ENCODE assay signal across 8 mouse cellular contexts in genomic region chr4:129542592-129543141, GRCm38 (mm10). TPM values are rescaled to one million over a fixed set of nuclear protein-coding genes. Genes with fewer than 3 reads are reported as not detected.
DNase-seq lines count a peak whose midpoint lies in the region; ATAC-seq and TF ChIP-seq lines count a peak whose summit lies in the region.

Hdac1 (minus strand) TSS chr4:129542713.

- peak within 1 kb of the TSS; percentile 96 for H3K4me3 ChIP-seq in forebrain, embryonic 10.5 days
- H3K4me3 ChIP-seq in heart, embryonic 15.5 days, result peak within 1 kb of the TSS; percentile 93
- H3K4me3 ChIP-seq in liver, embryonic 14.5 days (ENCODE audit: insufficient read depth in 1 of 2, low read depth in 2 of 2, low read length in 2 of 2), result peak within 1 kb of the TSS; percentile 89 to 90
- H3K4me3 ChIP-seq in neural tube, embryonic 11.5 days (ENCODE audit: low read depth, low read length), result peak within 1 kb of the TSS; percentile 91
- peak within 1 kb of the TSS; percentile 84 for H3K4me3 ChIP-seq in stomach, postnatal 0 days (ENCODE audit: low read depth, low read length)

- H3K36me3 ChIP-seq in forebrain, embryonic 10.5 days (replicated peaks), result peaks cover 34% of the 10 kb centered on the region
- H3K36me3 ChIP-seq in heart, embryonic 15.5 days, result peaks cover 7% of the 10 kb centered on the region; the same call in 1 of the 2 replicates
- H3K36me3 ChIP-seq in liver, embryonic 14.5 days (replicated peaks; ENCODE audit: control insufficient read depth, insufficient read depth, low read depth), result peaks cover 6% of the 10 kb centered on the region; the same call in 1 of the 2 replicates
- peaks cover 2% of the 10 kb centered on the region; the same call in 1 of the 2 replicates for H3K36me3 ChIP-seq in neural tube, embryonic 11.5 days (ENCODE audit: control insufficient read depth, insufficient read depth, low read length)
- no peaks in the 10 kb centered on the region for H3K36me3 ChIP-seq in stomach, postnatal 0 days (ENCODE audit: control insufficient read depth, insufficient read depth, low read length)

- H3K9me3 ChIP-seq in forebrain, embryonic 10.5 days, result no peaks in the 10 kb centered on the region
- H3K9me3 ChIP-seq in heart, embryonic 15.5 days (replicated peaks), result no peaks in the 10 kb centered on the region
- no peaks in the 10 kb centered on the region for H3K9me3 ChIP-seq in liver, embryonic 14.5 days (ENCODE audit: control insufficient read depth, low read length)
- H3K9me3 ChIP-seq in neural tube, embryonic 11.5 days (ENCODE audit: control insufficient read depth, low read length), result no peaks in the 10 kb centered on the region
- H3K9me3 ChIP-seq in stomach, postnatal 0 days (ENCODE audit: control insufficient read depth, low read length), result no peaks in the 10 kb centered on the region

- peak; percentile 100 for ATAC-seq in heart, embryonic 15.5 days (replicated peaks; ENCODE audit: insufficient number of reproducible peaks, insufficient read depth, low FRiP score, low read depth)
- peak; percentile 99 for ATAC-seq in liver, embryonic 14.5 days (ENCODE audit: insufficient read depth)
- peak; percentile 99 for ATAC-seq in neural tube, embryonic 11.5 days (ENCODE audit: insufficient read depth, low FRiP score, low TSS enrichment)
- peak; percentile 99 for ATAC-seq in stomach, postnatal 0 days (ENCODE audit: low FRiP score, low TSS enrichment)

- peak within 1 kb of the TSS; percentile 96 for H3K27ac ChIP-seq in forebrain, embryonic 10.5 days
- H3K27ac ChIP-seq in heart, embryonic 15.5 days, result peak within 1 kb of the TSS; percentile 85
- peak within 1 kb of the TSS; percentile 84 for H3K27ac ChIP-seq in liver, embryonic 14.5 days
- H3K27ac ChIP-seq in neural tube, embryonic 11.5 days (ENCODE audit: low read depth, low read length), result peak within 1 kb of the TSS; percentile 72
- H3K27ac ChIP-seq in stomach, postnatal 0 days (replicated peaks), result peak within 1 kb of the TSS; percentile 86

- H3K9ac ChIP-seq in heart, embryonic 15.5 days, result peak within 1 kb of the TSS; percentile 89
- peak within 1 kb of the TSS; percentile 96 for H3K9ac ChIP-seq in liver, embryonic 14.5 days (replicated peaks)
- peak within 1 kb of the TSS; percentile 81 for H3K9ac ChIP-seq in neural tube, embryonic 11.5 days (ENCODE audit: low read length)
- peak within 1 kb of the TSS; percentile 88 for H3K9ac ChIP-seq in stomach, postnatal 0 days (ENCODE audit: low read length)

- no peaks in the 10 kb centered on the region for H3K27me3 ChIP-seq in forebrain, embryonic 10.5 days (ENCODE audit: poor library complexity, severe bottlenecking)
- no peaks in the 10 kb centered on the region for H3K27me3 ChIP-seq in heart, embryonic 15.5 days
- no peaks in the 10 kb centered on the region for H3K27me3 ChIP-seq in liver, embryonic 14.5 days (ENCODE audit: control insufficient read depth, insufficient read depth, low read length)
- no peaks in the 10 kb centered on the region for H3K27me3 ChIP-seq in neural tube, embryonic 11.5 days (ENCODE audit: control insufficient read depth, insufficient read depth, low read length)
- no peaks in the 10 kb centered on the region for H3K27me3 ChIP-seq in stomach, postnatal 0 days (ENCODE audit: control insufficient read depth, insufficient read depth, low read length)

- DNase-seq in CD8-positive naive resting alpha-beta T cell, adult 2 months (ENCODE audit: low read depth in 2 of 2, low spot score in 2 of 2), result peak; percentile 88 to 89
- peak; percentile 96 for DNase-seq in c-Kit-positive CD71-negative TER-119-negative erythroid progenitor cells, embryonic 14.5 days (ENCODE audit: low read depth)
- peak; percentile 99 for DNase-seq in forebrain, embryonic 10.5 days (ENCODE audit: extremely low spot score, low spot score)
- peak; percentile 99 to 100 for DNase-seq in kidney, postnatal 25 days
- DNase-seq in liver, embryonic 14.5 days (ENCODE audit: low read depth in 3 of 3, low spot score in 3 of 3), result peak; percentile 96 to 97 (median 96)
- peak; percentile 99 for DNase-seq in neural tube, embryonic 11.5 days (ENCODE audit: low spot score)
- DNase-seq in stomach, postnatal 0 days (ENCODE audit: low spot score), result peak; percentile 99

- WGBS in forebrain, embryonic 10.5 days, result 1% methylated on average over 46 of the region's 46 CpGs
- under 1% methylated on average over 46 of the region's 46 CpGs for WGBS in heart, embryonic 15.5 days
- 1% methylated on average over 46 of the region's 46 CpGs for WGBS in liver, embryonic 14.5 days (ENCODE audit: insufficient replicate concordance)
- 1% methylated on average over 46 of the region's 46 CpGs for WGBS in neural tube, embryonic 11.5 days
- 1% methylated on average over 44 of the region's 46 CpGs for WGBS in stomach, postnatal 0 days

- TF ChIP-seq EP300 in liver, embryonic 14.5 days (IDR thresholded peaks at IDR 0.05; ENCODE audit: low read depth), result 0 out of 2 replicates have a peak, but pooled peaks have one; percentile 22
- peak; percentile 63 for TF ChIP-seq EP300 in stomach, postnatal 0 days (optimal IDR thresholded peaks at IDR 0.05)

- 0 out of 2 replicates have a peak, but pooled peaks have one; percentile 24 for TF ChIP-seq CTCF in liver, embryonic 14.5 days (IDR thresholded peaks at IDR 0.05; ENCODE audit: low read depth)
- TF ChIP-seq CTCF in stomach, postnatal 0 days (IDR thresholded peaks at IDR 0.05; ENCODE audit: low read depth), result peak; percentile 36; the same call in 1 of the 2 replicates

- peaks cover 22% of the 10 kb centered on the region for H3K4me1 ChIP-seq in forebrain, embryonic 10.5 days
- H3K4me1 ChIP-seq in heart, embryonic 15.5 days (replicated peaks), result peaks cover 17% of the 10 kb centered on the region
- H3K4me1 ChIP-seq in liver, embryonic 14.5 days (replicated peaks; ENCODE audit: control insufficient read depth in 2 of 2, insufficient read depth in 2 of 2, low read length in 1 of 2), result peaks cover 13 to 18% of the 10 kb centered on the region in 2 experiments
- peaks cover 10% of the 10 kb centered on the region for H3K4me1 ChIP-seq in neural tube, embryonic 11.5 days (ENCODE audit: control insufficient read depth, insufficient read depth, low read length)
- H3K4me1 ChIP-seq in stomach, postnatal 0 days (replicated peaks; ENCODE audit: control insufficient read depth, insufficient read depth), result peaks cover 6% of the 10 kb centered on the region; the same call in 1 of the 2 replicates

- peak within 1 kb of the TSS; percentile 85 for H3K4me2 ChIP-seq in heart, embryonic 15.5 days
- peak within 1 kb of the TSS; percentile 95 for H3K4me2 ChIP-seq in liver, embryonic 14.5 days (ENCODE audit: low read depth)
- H3K4me2 ChIP-seq in neural tube, embryonic 11.5 days (ENCODE audit: low read depth), result peak within 1 kb of the TSS; percentile 80
- peak within 1 kb of the TSS; percentile 67 for H3K4me2 ChIP-seq in stomach, postnatal 0 days (replicated peaks; ENCODE audit: low read depth)

RNA-seq across cellular contexts. Expression of gene Hdac1, which starts in this region (rescaled TPM):
- polyA plus RNA-seq in forebrain, embryonic 10.5 days (2016; fragmentation: Nextera tagmentation; extraction: Ambion mirVana), result 294 and 319 TPM in 2 replicates
- polyA plus RNA-seq in heart, embryonic 15.5 days (2015; fragmentation: Nextera tagmentation; extraction: Ambion mirVana), result 99.9 and 134 TPM in 2 replicates
- 59.4 and 76.5 TPM in 2 replicates for polyA plus RNA-seq in liver, embryonic 14.5 days (2012; rRNA removed)
- 107 and 114 TPM in 2 replicates for polyA plus RNA-seq in liver, embryonic 14.5 days (2014; fragmentation: Nextera tagmentation; extraction: Ambion mirVana)
- polyA plus RNA-seq in neural tube, embryonic 11.5 days (2014; fragmentation: Nextera tagmentation; extraction: Ambion mirVana), result 243 and 258 TPM in 2 replicates
- 110 TPM in 2 replicates for polyA plus RNA-seq in stomach, postnatal 0 days (2015; fragmentation: Nextera tagmentation; extraction: Ambion mirVana)

Comparison
In these comparisons a context has a peak if more than half of its experiments do, and no peak if none do; other contexts are left out.
1. Peak in every context shown above with its lines: DNase-seq, ATAC-seq, H3K4me3 ChIP-seq and H3K27ac ChIP-seq.